Mouse (Mus musculus) embryonic facial prominence, embryonic 14.5 days (tissue): ENCODE measurements around the gene Thrb. TPM values are rescaled to one million over a fixed set of nuclear protein-coding genes. Genes with fewer than 3 reads are reported as not detected.

Experiments
- ATAC-seq: fragments of 200-750 bp; cut with Nextera tagmentation; 2 replicates; pipeline ENCODE4 v1.8.0; 2017; ENCODE audit warnings: low read depth, moderate number of reproducible peaks, moderate TSS enrichment
- DNase-seq: peaks from one replicate; pipeline ENCODE4 v3.0.0-alpha.2; 2015; ENCODE audit warnings: low spot score
- H3K27ac ChIP-seq: fragments of 300-500 bp; sonication (generic); replicated peaks from 2 replicates; pipeline ENCODE4 v1.5.1; 2014; ENCODE audit warnings: low read depth, mild to moderate bottlenecking, low read length, moderate library complexity
- H3K27me3 ChIP-seq: fragments of 300-500 bp; sonication (generic); replicated peaks from 2 replicates; pipeline ENCODE4 v1.6.1; 2014; ENCODE audit warnings: low read length; ENCODE audit not compliant: control insufficient read depth, insufficient read depth
- H3K36me3 ChIP-seq: fragments of 300-500 bp; sonication (generic); 2 replicates; pipeline ENCODE4 v1.6.1; 2014; ENCODE audit warnings: low read length, mixed read lengths; ENCODE audit not compliant: control insufficient read depth, insufficient read depth
- H3K4me1 ChIP-seq: fragments of 300-500 bp; sonication (generic); 2 replicates; pipeline ENCODE4 v1.6.1; 2014; ENCODE audit warnings: antibody characterized with exemption, low read length; ENCODE audit not compliant: control insufficient read depth, insufficient read depth
- H3K4me2 ChIP-seq: fragments of 300-500 bp; sonication (generic); 2 replicates; pipeline ENCODE4 v1.6.1; 2014; ENCODE audit warnings: low read depth, mild to moderate bottlenecking, low read length, moderate library complexity, mixed read lengths
- H3K4me3 ChIP-seq: fragments of 300-500 bp; sonication (generic); 2 replicates; pipeline ENCODE4 v1.5.1; 2014; ENCODE audit warnings: low read depth, mild to moderate bottlenecking, low read length
- H3K9ac ChIP-seq: fragments of 300-500 bp; sonication (generic); 2 replicates; pipeline ENCODE4 v1.6.1; 2014; ENCODE audit warnings: low read depth, mild to moderate bottlenecking, low read length, moderate library complexity, mixed read lengths
- H3K9me3 ChIP-seq: fragments of 300-500 bp; sonication (generic); 2 replicates; pipeline ENCODE4 v1.6.1; 2016; ENCODE audit warnings: low read length; ENCODE audit not compliant: control insufficient read depth
- WGBS: fragments of 180-500 bp; shearing (Covaris S2); extraction: QIAGEN DNeasy Blood & Tissue Kit; methylation state at CpG from one replicate; pipeline ENCODE4 v1.1.7; 2014; 5-methylcytosine and 5-hydroxymethylcytosine counted together
- polyA plus RNA-seq: library from polyadenylated mRNA; unstranded; fragments of >200 nt; fragmentation: Nextera tagmentation; extraction: Ambion mirVana; gene quantifications from 2 replicates; pipeline ENCODE4 v1.2.1, GENCODE M21; 2014

Thrb gene
- polyA plus RNA-seq, 1 experiment from 2014 or later = 3.3 TPM

- no peaks in the 10 kb centered on the region for H3K4me1 ChIP-seq
- no peaks in the 10 kb centered on the region for H3K36me3 ChIP-seq
- WGBS = 77% methylated on average over 3 of the region's 3 CpGs
- DNase-seq (no peak), ATAC-seq (no peak)
- H3K4me2 ChIP-seq = no peak overlapping the region
- no peaks in the 10 kb centered on the region for H3K9me3 ChIP-seq
- H3K4me3 ChIP-seq = no peak overlapping the region
- no peak overlapping the region for H3K27ac ChIP-seq
- no peaks in the 10 kb centered on the region for H3K27me3 ChIP-seq
- no peak overlapping the region for H3K9ac ChIP-seq
These were observed 321.2 kb downstream of the Thrb start for GRCm38 (mm10) chr14:17981258-17981657.

- no peaks in the 10 kb centered on the region for H3K36me3 ChIP-seq
- no peak overlapping the region for H3K27ac ChIP-seq
- no peak overlapping the region for H3K4me2 ChIP-seq
- 89% methylated on average over 5 of the region's 5 CpGs for WGBS
- DNase-seq = no peak
- H3K27me3 ChIP-seq = no peaks in the 10 kb centered on the region
- ATAC-seq = no peak
- no peak overlapping the region for H3K4me3 ChIP-seq
- no peaks in the 10 kb centered on the region for H3K4me1 ChIP-seq
- H3K9me3 ChIP-seq = no peaks in the 10 kb centered on the region
- H3K9ac ChIP-seq = no peak overlapping the region
These were observed 322.0 kb downstream of the Thrb start for GRCm38 (mm10) chr14:17982017-17982416.

- Histone ChIP-seq H3K4me2 (no peak overlapping the region), H3K9me3 (no peaks in the 10 kb centered on the region), H3K9ac (no peak overlapping the region), H3K4me1 (no peaks in the 10 kb centered on the region), H3K36me3 (no peaks in the 10 kb centered on the region), H3K27ac (no peak overlapping the region), H3K27me3 (no peaks in the 10 kb centered on the region), H3K4me3 (no peak overlapping the region)
- ATAC-seq (no peak), DNase-seq (no peak)
- 76% methylated on average over 3 of the region's 3 CpGs for WGBS
These were observed 323.3 kb downstream of the Thrb start for GRCm38 (mm10) chr14:17983390-17983789.

GRCm38 (mm10) chr14:17983839-17984238 lies 323.8 kb downstream of the Thrb start:
- no peaks in the 10 kb centered on the region for H3K36me3 ChIP-seq
- H3K9ac ChIP-seq = no peak overlapping the region
- DNase-seq = peak; percentile 12
- WGBS = 52% methylated on average over 6 of the region's 6 CpGs
- H3K9me3 ChIP-seq = no peaks in the 10 kb centered on the region
- H3K4me2 ChIP-seq = no peak overlapping the region
- H3K4me1 ChIP-seq = no peaks in the 10 kb centered on the region
- no peak for ATAC-seq
- H3K27me3 ChIP-seq = no peaks in the 10 kb centered on the region
- no peak overlapping the region for H3K4me3 ChIP-seq
- H3K27ac ChIP-seq = no peak overlapping the region

- ATAC-seq = no peak
- 70% methylated on average over 2 of the region's 2 CpGs for WGBS
- H3K27ac ChIP-seq = no peak overlapping the region
- H3K9ac ChIP-seq = no peak overlapping the region
- no peaks in the 10 kb centered on the region for H3K36me3 ChIP-seq
- H3K9me3 ChIP-seq = no peaks in the 10 kb centered on the region
- H3K4me3 ChIP-seq = no peak overlapping the region
- H3K4me1 ChIP-seq = no peaks in the 10 kb centered on the region
- H3K4me2 ChIP-seq = no peak overlapping the region
- no peak for DNase-seq
- no peaks in the 10 kb centered on the region for H3K27me3 ChIP-seq
These were observed 328.5 kb downstream of the Thrb start for GRCm38 (mm10) chr14:17988580-17988979.

- ATAC-seq = no peak
- Histone ChIP-seq H3K27me3 (no peaks in the 10 kb centered on the region), H3K4me3 (no peak overlapping the region), H3K4me2 (no peak overlapping the region), H3K9ac (no peak overlapping the region), H3K27ac (no peak overlapping the region), H3K36me3 (no peaks in the 10 kb centered on the region), H3K4me1 (no peaks in the 10 kb centered on the region), H3K9me3 (no peaks in the 10 kb centered on the region)
- DNase-seq = no peak
- 66% methylated on average over 4 of the region's 4 CpGs for WGBS
These were observed 329.1 kb downstream of the Thrb start for GRCm38 (mm10) chr14:17989182-17989581.

- Histone ChIP-seq H3K4me1 (no peaks in the 10 kb centered on the region), H3K4me2 (no peak overlapping the region), H3K27me3 (no peaks in the 10 kb centered on the region), H3K27ac (no peak overlapping the region), H3K4me3 (no peak overlapping the region), H3K9ac (no peak overlapping the region), H3K9me3 (no peaks in the 10 kb centered on the region), H3K36me3 (no peaks in the 10 kb centered on the region)
- 78% methylated on average over 2 of the region's 2 CpGs for whole genome bisulfite sequencing
- DNase-seq = no peak
- ATAC-seq = no peak
These were observed 330.1 kb downstream of the Thrb start for GRCm38 (mm10) chr14:17990186-17990585.

GRCm38 (mm10) chr14:18001886-18002285 lies 341.8 kb downstream of the Thrb start:
- Histone ChIP-seq H3K27ac (no peak overlapping the region), H3K4me3 (no peak overlapping the region), H3K9me3 (no peaks in the 10 kb centered on the region), H3K27me3 (no peaks in the 10 kb centered on the region), H3K36me3 (no peaks in the 10 kb centered on the region), H3K4me1 (0 out of 2 replicates have a peak, but pooled peaks cover 5% of the 10 kb centered on the region), H3K4me2 (no peak overlapping the region), H3K9ac (no peak overlapping the region)
- ATAC-seq (0 out of 2 replicates have a peak, but pooled peaks have one; percentile 33), DNase-seq (peak; percentile 46)
- 46% methylated on average over 2 of the region's 2 CpGs for WGBS

- ATAC-seq = no peak
These were observed 343.6 kb downstream of the Thrb start for GRCm38 (mm10) chr14:18003686-18004085.

More at GRCm38 (mm10) chr14:18003686-18004085, 343.6 kb downstream of the Thrb start:
- no peaks in the 10 kb centered on the region for H3K36me3 ChIP-seq
- H3K4me2 ChIP-seq = no peak overlapping the region
- no peak overlapping the region for H3K27ac ChIP-seq
- WGBS = 88% methylated on average over 1 of the region's 1 CpGs
- no peak overlapping the region for H3K4me3 ChIP-seq
- no peaks in the 10 kb centered on the region for H3K27me3 ChIP-seq
- no peak overlapping the region for H3K9ac ChIP-seq
- no peak for DNase-seq
- 0 out of 2 replicates have a peak, but pooled peaks cover 5% of the 10 kb centered on the region for H3K4me1 ChIP-seq
- no peaks in the 10 kb centered on the region for H3K9me3 ChIP-seq
